In the genomic region with DNA sequence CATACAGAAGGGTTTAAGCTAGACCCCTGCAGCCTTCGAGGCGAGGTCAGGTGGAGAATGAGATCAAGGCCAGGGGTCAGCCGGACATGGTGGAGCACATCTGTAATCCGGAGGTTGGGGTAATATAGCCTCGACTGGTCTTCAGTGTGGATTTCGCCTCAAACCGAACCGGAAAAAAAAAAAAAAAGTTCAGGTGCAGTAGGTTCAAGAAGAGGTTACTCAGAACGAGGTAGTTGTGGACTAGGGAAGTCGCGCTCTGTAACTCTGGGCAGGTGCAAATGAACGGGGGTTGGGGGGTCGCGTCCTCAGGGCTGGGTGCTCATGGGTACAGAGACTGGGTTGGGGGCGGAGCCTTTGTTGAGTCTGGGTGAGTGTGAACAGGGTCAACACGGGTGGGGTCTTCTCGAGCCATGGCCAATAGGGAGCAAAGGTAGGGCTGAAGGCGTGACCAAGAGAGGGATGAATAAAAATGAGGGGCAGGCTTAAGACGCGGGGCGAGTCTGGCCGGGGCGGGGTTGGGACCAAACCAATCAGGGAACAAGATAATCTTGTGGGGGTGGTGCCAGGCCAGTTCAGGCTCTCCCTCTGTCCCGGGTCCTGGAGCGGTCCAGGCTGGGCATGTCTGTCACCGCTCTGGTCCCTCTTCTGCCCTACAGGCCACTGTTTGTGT, we compare ENCODE assay signal across 8 mouse cellular contexts. TPM values are rescaled to one million over a fixed set of nuclear protein-coding genes. Genes with fewer than 3 reads are reported as not detected.
DNase-seq lines count a peak whose midpoint lies in the region; ATAC-seq lines count a peak whose summit lies in the region.

No protein-coding gene starts in this region.

- H3K36me3 ChIP-seq in intestine, embryonic 14.5 days (ENCODE audit: control insufficient read depth, insufficient read depth, low read length) = no peaks in the 10 kb centered on the region
- H3K36me3 ChIP-seq in limb, embryonic 12.5 days = no peaks in the 10 kb centered on the region
- no peaks in the 10 kb centered on the region for H3K36me3 ChIP-seq in midbrain, embryonic 12.5 days
- H3K36me3 ChIP-seq in stomach, embryonic 15.5 days = no peaks in the 10 kb centered on the region

- ATAC-seq in intestine, embryonic 14.5 days (replicated peaks; ENCODE audit: low FRiP score, low TSS enrichment, low read depth) = peak; percentile 91
- peak; percentile 94 for ATAC-seq in limb, embryonic 12.5 days (ENCODE audit: insufficient number of reproducible peaks, insufficient read depth, low FRiP score, low TSS enrichment, low read depth)
- ATAC-seq in midbrain, embryonic 12.5 days (ENCODE audit: low FRiP score, low read depth) = peak; percentile 96
- ATAC-seq in stomach, embryonic 15.5 days (ENCODE audit: insufficient read depth, low FRiP score, low read depth) = peak; percentile 93

- H3K27ac ChIP-seq in intestine, embryonic 14.5 days (ENCODE audit: low read depth) = no peak overlapping the region
- no peak overlapping the region for H3K27ac ChIP-seq in limb, embryonic 12.5 days
- H3K27ac ChIP-seq in midbrain, embryonic 12.5 days (replicated peaks) = no peak overlapping the region
- no peak overlapping the region for H3K27ac ChIP-seq in stomach, embryonic 15.5 days

- H3K4me2 ChIP-seq in intestine, embryonic 14.5 days (ENCODE audit: low read length) = peak overlapping the region; percentile 58
- H3K4me2 ChIP-seq in limb, embryonic 12.5 days = peak overlapping the region; percentile 64
- peak overlapping the region; percentile 58 for H3K4me2 ChIP-seq in midbrain, embryonic 12.5 days (replicated peaks)
- peak overlapping the region; percentile 50 for H3K4me2 ChIP-seq in stomach, embryonic 15.5 days

- no peaks in the 10 kb centered on the region for H3K9me3 ChIP-seq in intestine, embryonic 14.5 days (ENCODE audit: control insufficient read depth, low read length)
- no peaks in the 10 kb centered on the region for H3K9me3 ChIP-seq in limb, embryonic 12.5 days
- no peaks in the 10 kb centered on the region for H3K9me3 ChIP-seq in midbrain, embryonic 12.5 days
- no peaks in the 10 kb centered on the region for H3K9me3 ChIP-seq in stomach, embryonic 15.5 days

- peak overlapping the region; percentile 28 for H3K4me3 ChIP-seq in intestine, embryonic 14.5 days (ENCODE audit: low read depth, low read length)
- H3K4me3 ChIP-seq in limb, embryonic 12.5 days (replicated peaks) = peak overlapping the region; percentile 35
- peak overlapping the region; percentile 44 for H3K4me3 ChIP-seq in midbrain, embryonic 12.5 days
- peak overlapping the region; percentile 29 for H3K4me3 ChIP-seq in stomach, embryonic 15.5 days (replicated peaks)

- 0 out of 2 replicates have a peak, but pooled peaks cover 8% of the 10 kb centered on the region for H3K4me1 ChIP-seq in intestine, embryonic 14.5 days (replicated peaks; ENCODE audit: control insufficient read depth, insufficient read depth, low read length)
- peaks cover 10% of the 10 kb centered on the region; the same call in 1 of the 2 replicates for H3K4me1 ChIP-seq in limb, embryonic 12.5 days (replicated peaks)
- H3K4me1 ChIP-seq in midbrain, embryonic 12.5 days = peaks cover 20% of the 10 kb centered on the region
- H3K4me1 ChIP-seq in stomach, embryonic 15.5 days = peaks cover 3% of the 10 kb centered on the region; the same call in 1 of the 2 replicates

- H3K9ac ChIP-seq in intestine, embryonic 14.5 days (ENCODE audit: low read length) = no peak overlapping the region
- H3K9ac ChIP-seq in limb, embryonic 12.5 days (replicated peaks) = 0 out of 2 replicates have a peak overlapping the region, but pooled peaks have one; percentile 12
- peak overlapping the region; percentile 31 for H3K9ac ChIP-seq in midbrain, embryonic 12.5 days (replicated peaks)
- H3K9ac ChIP-seq in stomach, embryonic 15.5 days = no peak overlapping the region

- WGBS in intestine, embryonic 14.5 days = 3% methylated on average over 25 of the region's 26 CpGs
- 1% methylated on average over 26 of the region's 26 CpGs for WGBS in limb, embryonic 12.5 days
- WGBS in midbrain, embryonic 12.5 days = 1% methylated on average over 26 of the region's 26 CpGs
- 2% methylated on average over 26 of the region's 26 CpGs for WGBS in stomach, embryonic 15.5 days

- intact Hi-C loops in gastrocnemius, postnatal 36 days (cut with DNase I) = loop anchor here (5.0 kb wide), 1 partner anchor 36 kb away; no protein-coding TSS in a partner anchor

- DNase-seq in 3134 (ENCODE audit: extremely low read depth, insufficient read length, low spot score) (peak; percentile 66), ZHBTc4 (ENCODE audit: low read depth, low spot score) (peak; percentile 94)
- DNase-seq in embryo, embryonic 10 days (ENCODE audit: low spot score) = peak; percentile 84
- peak; percentile 54 to 73 for DNase-seq in gastrocnemius, postnatal 36 days
- peak; percentile 82 for DNase-seq in intestine, embryonic 14.5 days (ENCODE audit: low spot score)

- 0 out of 2 replicates have a peak, but pooled peaks cover 4% of the 10 kb centered on the region for H3K27me3 ChIP-seq in intestine, embryonic 14.5 days (replicated peaks; ENCODE audit: control insufficient read depth, insufficient read depth, low read length)
- peaks cover 33% of the 10 kb centered on the region for H3K27me3 ChIP-seq in limb, embryonic 12.5 days
- H3K27me3 ChIP-seq in midbrain, embryonic 12.5 days = peaks cover 38% of the 10 kb centered on the region
- no peaks in the 10 kb centered on the region for H3K27me3 ChIP-seq in stomach, embryonic 15.5 days (replicated peaks)

RNA-seq across cellular contexts. Expression of a gene that starts 0.4 kb away (rescaled TPM):
- 10 to 100 TPM in 1 of 2 experiments, 1 to 10 TPM in 1; 9.5 to 10.3 TPM for total RNA-seq in gastrocnemius, postnatal 36 days (2021)
- 0.05 and 0.11 TPM in 2 replicates for polyA plus RNA-seq in intestine, embryonic 14.5 days (2014; fragmentation: Nextera tagmentation; extraction: Ambion mirVana)
- 0.04 and 0.05 TPM in 2 replicates for polyA plus RNA-seq in limb, embryonic 12.5 days (2016; fragmentation: Nextera tagmentation; extraction: Ambion mirVana)
- 1.3 TPM in 2 replicates for polyA plus RNA-seq in midbrain, embryonic 12.5 days (2016; fragmentation: Nextera tagmentation; extraction: Ambion mirVana)
- polyA plus RNA-seq in stomach, embryonic 15.5 days (2015; fragmentation: Nextera tagmentation; extraction: Ambion mirVana) = 0.05 and 0.14 TPM in 2 replicates

RNA-seq across cellular contexts. Expression of a gene that starts 14.3 kb away (rescaled TPM):
- total RNA-seq in gastrocnemius, postnatal 36 days (2021) = 1 to 10 TPM; 2.0 to 2.9 TPM
- 5.4 and 5.8 TPM in 2 replicates for polyA plus RNA-seq in intestine, embryonic 14.5 days (2014; fragmentation: Nextera tagmentation; extraction: Ambion mirVana)
- 3.3 TPM in 2 replicates for polyA plus RNA-seq in limb, embryonic 12.5 days (2016; fragmentation: Nextera tagmentation; extraction: Ambion mirVana)
- 0.89 and 1.4 TPM in 2 replicates for polyA plus RNA-seq in midbrain, embryonic 12.5 days (2016; fragmentation: Nextera tagmentation; extraction: Ambion mirVana)
- 15.5 and 28.2 TPM in 2 replicates for polyA plus RNA-seq in stomach, embryonic 15.5 days (2015; fragmentation: Nextera tagmentation; extraction: Ambion mirVana)

RNA-seq across cellular contexts. Expression of a gene that starts 57.3 kb away (rescaled TPM):
- 1 to 10 TPM; 6.5 to 6.7 TPM for total RNA-seq in gastrocnemius, postnatal 36 days (2021)
- 18.5 and 20.0 TPM in 2 replicates for polyA plus RNA-seq in intestine, embryonic 14.5 days (2014; fragmentation: Nextera tagmentation; extraction: Ambion mirVana)
- 14.5 and 14.7 TPM in 2 replicates for polyA plus RNA-seq in limb, embryonic 12.5 days (2016; fragmentation: Nextera tagmentation; extraction: Ambion mirVana)
- polyA plus RNA-seq in midbrain, embryonic 12.5 days (2016; fragmentation: Nextera tagmentation; extraction: Ambion mirVana) = 11.2 and 12.9 TPM in 2 replicates
- polyA plus RNA-seq in stomach, embryonic 15.5 days (2015; fragmentation: Nextera tagmentation; extraction: Ambion mirVana) = 21.1 and 22.1 TPM in 2 replicates

Comparison
In these comparisons a context has a peak if more than half of its experiments do, and no peak if none do; other contexts are left out.
1. H3K9ac ChIP-seq: peak in limb, embryonic 12.5 days (single experiment) and midbrain, embryonic 12.5 days (single experiment); none in intestine, embryonic 14.5 days (single experiment) and stomach, embryonic 15.5 days (single experiment).
2. Peak in every context shown above with its lines, with median percentiles within 50 percentile points of each other: DNase-seq, ATAC-seq, H3K4me2 ChIP-seq and H3K4me3 ChIP-seq.